Mouse (Mus musculus): Measurements from ENCODE around the gene Ube2i. TPM values are rescaled to one million over a fixed set of nuclear protein-coding genes. Genes with fewer than 3 reads are reported as not detected.
A peak's percentile ranks its signal among the peaks of the same experiment; 100 is the strongest.
"Not testable (repeated sequence)": the region's sequence is repeated elsewhere in the genome, so short reads cannot be mapped to it uniquely, and the experiment has no call there.

Gene Ube2i
- polyA plus RNA-seq, 1 experiment from 2014 or later, result 322 TPM

- ATAC-seq (replicated peaks; ENCODE audit: insufficient number of reproducible peaks, insufficient read depth, low FRiP score, low read depth), result no peak
- H3K4me3 ChIP-seq, result no peak overlapping the region
- H3K4me1 ChIP-seq (replicated peaks), result peaks cover 12% of the 10 kb centered on the region
- no peak overlapping the region for H3K27ac ChIP-seq
- no peak overlapping the region for H3K4me2 ChIP-seq
- WGBS, result 78% methylated on average over 4 of the region's 4 CpGs
- H3K36me3 ChIP-seq, result peaks cover 2% of the 10 kb centered on the region; the same call in 1 of the 2 replicates
- no peak overlapping the region for H3K9ac ChIP-seq
- no peaks in the 10 kb centered on the region for H3K9me3 ChIP-seq (replicated peaks)
- no peaks in the 10 kb centered on the region for H3K27me3 ChIP-seq
Measured at GRCm38 (mm10) chr17:25225659-25226058, 48.8 kb downstream of the Ube2i start.

GRCm38 (mm10) chr17:25224586-25225222 lies 49.7 kb downstream of the Ube2i start:
- no peak overlapping the region for H3K9ac ChIP-seq
- peak overlapping the region; percentile 3; the same call in 1 of the 2 replicates for H3K4me2 ChIP-seq
- no peak overlapping the region for H3K4me3 ChIP-seq
- WGBS, result 86% methylated on average over 7 of the region's 7 CpGs
- H3K9me3 ChIP-seq (replicated peaks), result no peaks in the 10 kb centered on the region
- peaks cover 4% of the 10 kb centered on the region; the same call in 1 of the 2 replicates for H3K36me3 ChIP-seq
- H3K27me3 ChIP-seq, result no peaks in the 10 kb centered on the region
- peaks cover 12% of the 10 kb centered on the region for H3K4me1 ChIP-seq (replicated peaks)
- H3K27ac ChIP-seq, result no peak overlapping the region; the same call in 1 of the 2 replicates
- no peak for ATAC-seq (replicated peaks; ENCODE audit: insufficient number of reproducible peaks, insufficient read depth, low FRiP score, low read depth)

- H3K4me3 ChIP-seq, result peak overlapping the region; percentile 50
- no peak overlapping the region for H3K9ac ChIP-seq
- 52% methylated on average over 6 of the region's 6 CpGs for WGBS
- H3K4me1 ChIP-seq (replicated peaks), result peaks cover 12% of the 10 kb centered on the region
- ATAC-seq (replicated peaks; ENCODE audit: insufficient number of reproducible peaks, insufficient read depth, low FRiP score, low read depth), result no peak
- no peaks in the 10 kb centered on the region for H3K9me3 ChIP-seq (replicated peaks)
- no peak overlapping the region; the same call in 1 of the 2 replicates for H3K27ac ChIP-seq
- peaks cover 15% of the 10 kb centered on the region; the same call in 1 of the 2 replicates for H3K36me3 ChIP-seq
- H3K27me3 ChIP-seq, result no peaks in the 10 kb centered on the region
- H3K4me2 ChIP-seq, result peak overlapping the region; percentile 85
Measured at GRCm38 (mm10) chr17:25222951-25223601, 51.3 kb downstream of the Ube2i start.

- peak; percentile 68; the same call in 1 of the 2 replicates for ATAC-seq (replicated peaks; ENCODE audit: insufficient number of reproducible peaks, insufficient read depth, low FRiP score, low read depth)
Measured at GRCm38 (mm10) chr17:25222504-25222940, 51.9 kb downstream of the Ube2i start.

GRCm38 (mm10) chr17:25221821-25222503 lies 52.5 kb downstream of the Ube2i start:
- H3K36me3 ChIP-seq, result peaks cover 24% of the 10 kb centered on the region
- peak overlapping the region; percentile 55 for H3K9ac ChIP-seq
- H3K27ac ChIP-seq, result peak overlapping the region; percentile 15; the same call in 1 of the 2 replicates
- H3K9me3 ChIP-seq (replicated peaks), result no peaks in the 10 kb centered on the region
- peaks cover 12% of the 10 kb centered on the region for H3K4me1 ChIP-seq (replicated peaks)
- ATAC-seq (replicated peaks; ENCODE audit: insufficient number of reproducible peaks, insufficient read depth, low FRiP score, low read depth), result peak; percentile 80
- H3K4me3 ChIP-seq, result peak overlapping the region; percentile 50
- H3K4me2 ChIP-seq, result peak overlapping the region; percentile 85
- no peaks in the 10 kb centered on the region for H3K27me3 ChIP-seq
- 2% methylated on average over 26 of the region's 30 CpGs for WGBS

More at GRCm38 (mm10) chr17:25222504-25222940, 51.9 kb downstream of the Ube2i start:
- WGBS, result 11% methylated on average over 19 of the region's 28 CpGs
- H3K27me3 ChIP-seq; H3K9me3 ChIP-seq (replicated peaks); H3K27ac ChIP-seq: not testable (repeated sequence)
- H3K4me3 ChIP-seq, result peak overlapping the region; percentile 50
- H3K9ac ChIP-seq, result 0 out of 2 replicates have a peak overlapping the region, but pooled peaks have one; percentile 30
- H3K4me2 ChIP-seq, result peak overlapping the region; percentile 85
- peaks cover 19% of the 10 kb centered on the region; the same call in 1 of the 2 replicates for H3K36me3 ChIP-seq
- peaks cover 12% of the 10 kb centered on the region for H3K4me1 ChIP-seq (replicated peaks)

- no peaks in the 10 kb centered on the region for H3K9me3 ChIP-seq (replicated peaks)
- H3K36me3 ChIP-seq, result peaks cover 31% of the 10 kb centered on the region
- H3K4me1 ChIP-seq (replicated peaks), result peaks cover 12% of the 10 kb centered on the region
- no peak overlapping the region for H3K4me3 ChIP-seq
- H3K4me2 ChIP-seq, result no peak overlapping the region
- 85% methylated on average over 1 of the region's 1 CpGs for WGBS
- H3K27me3 ChIP-seq, result no peaks in the 10 kb centered on the region
- H3K27ac ChIP-seq, result no peak overlapping the region
- no peak overlapping the region for H3K9ac ChIP-seq
- ATAC-seq (replicated peaks; ENCODE audit: insufficient number of reproducible peaks, insufficient read depth, low FRiP score, low read depth), result no peak
Measured at GRCm38 (mm10) chr17:25220746-25221145, 53.7 kb downstream of the Ube2i start.

- Histone ChIP-seq H3K27ac (no peak overlapping the region), H3K27me3 (no peaks in the 10 kb centered on the region), H3K36me3 (peaks cover 41% of the 10 kb centered on the region), H3K4me1 (replicated peaks) (peaks cover 12% of the 10 kb centered on the region), H3K4me3 (no peak overlapping the region), H3K4me2 (no peak overlapping the region), H3K9me3 (replicated peaks) (no peaks in the 10 kb centered on the region), H3K9ac (no peak overlapping the region)
- 90% methylated on average over 15 of the region's 15 CpGs for WGBS
- no peak for ATAC-seq (replicated peaks; ENCODE audit: insufficient number of reproducible peaks, insufficient read depth, low FRiP score, low read depth)
Measured at GRCm38 (mm10) chr17:25219492-25220295, 54.7 kb downstream of the Ube2i start.

- no peak overlapping the region for H3K4me3 ChIP-seq
- WGBS, result 78% methylated on average over 9 of the region's 9 CpGs
- H3K27me3 ChIP-seq, result no peaks in the 10 kb centered on the region
- ATAC-seq (replicated peaks; ENCODE audit: insufficient number of reproducible peaks, insufficient read depth, low FRiP score, low read depth), result no peak
- no peaks in the 10 kb centered on the region for H3K9me3 ChIP-seq (replicated peaks)
- H3K4me1 ChIP-seq (replicated peaks), result peaks cover 12% of the 10 kb centered on the region
- no peak overlapping the region for H3K27ac ChIP-seq
- peaks cover 48% of the 10 kb centered on the region for H3K36me3 ChIP-seq
- no peak overlapping the region for H3K4me2 ChIP-seq
- no peak overlapping the region for H3K9ac ChIP-seq
Measured at GRCm38 (mm10) chr17:25218967-25219366, 55.5 kb downstream of the Ube2i start.

- no peak overlapping the region for H3K27ac ChIP-seq
- H3K9ac ChIP-seq, result no peak overlapping the region
- no peaks in the 10 kb centered on the region for H3K4me1 ChIP-seq (replicated peaks)
- 87% methylated on average over 3 of the region's 3 CpGs for WGBS
- no peaks in the 10 kb centered on the region for H3K27me3 ChIP-seq
- no peaks in the 10 kb centered on the region for H3K9me3 ChIP-seq (replicated peaks)
- H3K4me3 ChIP-seq, result no peak overlapping the region
- no peak for ATAC-seq (replicated peaks; ENCODE audit: insufficient number of reproducible peaks, insufficient read depth, low FRiP score, low read depth)
- H3K36me3 ChIP-seq, result peaks cover 74% of the 10 kb centered on the region
- H3K4me2 ChIP-seq, result no peak overlapping the region
Measured at GRCm38 (mm10) chr17:25215431-25215830, 59.0 kb downstream of the Ube2i start.

Data from heart, embryonic 15.5 days (tissue).